9 mouse cellular contexts compared by ENCODE assay signal in genomic region chr11:69087082-69087481, GRCm38 (mm10). TPM values are rescaled to one million over a fixed set of nuclear protein-coding genes. Genes with fewer than 3 reads are reported as not detected.
DNase-seq lines count a peak whose midpoint lies in the region; ATAC-seq and TF ChIP-seq lines count a peak whose summit lies in the region.
"Had no signal": no experiment of that assay in that cellular context is flagged by ENCODE, and none has a peak within 500 bp of the region (broad histone marks: within the 10 kb centered on the region; RNA-seq: fewer than 3 reads in every experiment).

No protein-coding gene starts in this region.

- H3K9me3 ChIP-seq in lung, embryonic 14.5 days (ENCODE audit: low read depth, low read length) = no peaks in the 10 kb centered on the region
- H3K9me3 ChIP-seq in forebrain, embryonic 12.5 days = no peaks in the 10 kb centered on the region
- H3K9me3 ChIP-seq in neural tube, embryonic 15.5 days (replicated peaks) = no peaks in the 10 kb centered on the region

- H3K4me2 ChIP-seq in lung, embryonic 14.5 days = peak overlapping the region; percentile 7; the same call in 1 of the 2 replicates
- H3K4me2 ChIP-seq in forebrain, embryonic 12.5 days = no peak overlapping the region
- no peak overlapping the region for H3K4me2 ChIP-seq in neural tube, embryonic 15.5 days

- WGBS in lung, embryonic 14.5 days = 42% methylated on average over 4 of the region's 4 CpGs
- 42% methylated on average over 4 of the region's 4 CpGs for WGBS in forebrain, embryonic 12.5 days
- 32% methylated on average over 4 of the region's 4 CpGs for WGBS in neural tube, embryonic 15.5 days

- TF ChIP-seq CTCF in gastrocnemius, adult 2 months (IDR thresholded peaks at IDR 0.05) = no peak
- no peak for TF ChIP-seq CTCF in lung, embryonic 14.5 days (IDR thresholded peaks at IDR 0.05; ENCODE audit: low read depth)

- no peak for ATAC-seq in lung, embryonic 14.5 days (ENCODE audit: insufficient read depth)
- ATAC-seq in forebrain, embryonic 12.5 days (ENCODE audit: low FRiP score) = no peak
- ATAC-seq in neural tube, embryonic 15.5 days (ENCODE audit: low FRiP score) = no peak

- intact Hi-C loops in gastrocnemius, adult 2 months (cut with DNase I) = no loop called here
- intact Hi-C loops in gastrocnemius, postnatal 36 days (cut with DNase I) = no loop called here

- peak overlapping the region; percentile 100 for H3K27ac ChIP-seq in gastrocnemius, adult 2 months
- H3K27ac ChIP-seq in lung, embryonic 14.5 days (ENCODE audit: low read depth) = peak overlapping the region; percentile 54; the same call in 1 of the 2 replicates
- H3K27ac ChIP-seq in forebrain, embryonic 12.5 days = peak overlapping the region; percentile 50; the same call in 1 of the 2 replicates
- H3K27ac ChIP-seq in neural tube, embryonic 15.5 days (replicated peaks) = peak overlapping the region; percentile 95; the same call in 1 of the 2 replicates

- no peaks in the 10 kb centered on the region for H3K27me3 ChIP-seq in lung, embryonic 14.5 days (ENCODE audit: insufficient read depth, low read length)
- no peaks in the 10 kb centered on the region for H3K27me3 ChIP-seq in forebrain, embryonic 12.5 days
- H3K27me3 ChIP-seq in neural tube, embryonic 15.5 days (replicated peaks) = no peaks in the 10 kb centered on the region

- no peak overlapping the region for H3K4me3 ChIP-seq in gastrocnemius, adult 2 months
- no peak overlapping the region for H3K4me3 ChIP-seq in lung, embryonic 14.5 days (ENCODE audit: low read depth, low read length)
- no peak overlapping the region; the same call in 1 of the 2 replicates for H3K4me3 ChIP-seq in forebrain, embryonic 12.5 days (replicated peaks)
- H3K4me3 ChIP-seq in neural tube, embryonic 15.5 days (replicated peaks) = no peak overlapping the region

- peak; percentile 15 for DNase-seq in gastrocnemius, adult 2 months
- DNase-seq in gastrocnemius, postnatal 36 days = no peak
- DNase-seq in lung, embryonic 14.5 days = no peak
- DNase-seq in lung, postnatal 4 days = no peak
- no peak for DNase-seq in lung, postnatal 14 days
- no peak for DNase-seq in urinary bladder, postnatal 36 days (ENCODE audit: low spot score in 2 of 2)

- peaks cover 27% of the 10 kb centered on the region for H3K36me3 ChIP-seq in lung, embryonic 14.5 days (ENCODE audit: insufficient read depth)
- peaks cover 21% of the 10 kb centered on the region for H3K36me3 ChIP-seq in forebrain, embryonic 12.5 days (replicated peaks)
- peaks cover 21% of the 10 kb centered on the region for H3K36me3 ChIP-seq in neural tube, embryonic 15.5 days

- peaks cover 8% of the 10 kb centered on the region for H3K4me1 ChIP-seq in lung, embryonic 14.5 days (ENCODE audit: insufficient read depth)
- H3K4me1 ChIP-seq in forebrain, embryonic 12.5 days = peaks cover 22% of the 10 kb centered on the region
- H3K4me1 ChIP-seq in neural tube, embryonic 15.5 days = peaks cover 42% of the 10 kb centered on the region

- no peak overlapping the region for H3K9ac ChIP-seq in lung, embryonic 14.5 days
- H3K9ac ChIP-seq in forebrain, embryonic 12.5 days = peak overlapping the region; percentile 25; the same call in 1 of the 2 replicates
- no peak overlapping the region; the same call in 1 of the 2 replicates for H3K9ac ChIP-seq in neural tube, embryonic 15.5 days (replicated peaks)

RNA-seq across cellular contexts. Expression of gene Vamp2, which starts 1.2 kb away (rescaled TPM):
- 10 to 100 TPM; 38.0 to 42.7 TPM for total RNA-seq in gastrocnemius, adult 2 months (2021)
- 10 to 100 TPM; 26.7 to 38.1 TPM for total RNA-seq in gastrocnemius, postnatal 36 days (2021)
- polyA plus RNA-seq in lung, embryonic 14.5 days (2014; fragmentation: Nextera tagmentation; extraction: Ambion mirVana) = 64.0 and 64.2 TPM in 2 replicates
- polyA plus RNA-seq in forebrain, embryonic 12.5 days (2016; fragmentation: Nextera tagmentation; extraction: Ambion mirVana) = 103 and 121 TPM in 2 replicates
- polyA plus RNA-seq in neural tube, embryonic 15.5 days (2015; fragmentation: Nextera tagmentation; extraction: Ambion mirVana) = 347 and 355 TPM in 2 replicates

RNA-seq across cellular contexts. Expression of gene Per1, which starts 7.9 kb away (rescaled TPM):
- total RNA-seq in gastrocnemius, adult 2 months (2021) = 10 to 100 TPM; 68.2 to 76.8 TPM
- total RNA-seq in gastrocnemius, postnatal 36 days (2021) = 10 to 100 TPM; 60.9 to 89.0 TPM
- polyA plus RNA-seq in lung, embryonic 14.5 days (2014; fragmentation: Nextera tagmentation; extraction: Ambion mirVana) = 15.4 and 23.7 TPM in 2 replicates
- 7.8 and 12.3 TPM in 2 replicates for polyA plus RNA-seq in forebrain, embryonic 12.5 days (2016; fragmentation: Nextera tagmentation; extraction: Ambion mirVana)
- 10.0 and 11.9 TPM in 2 replicates for polyA plus RNA-seq in neural tube, embryonic 15.5 days (2015; fragmentation: Nextera tagmentation; extraction: Ambion mirVana)

RNA-seq across cellular contexts. Expression of gene Tmem107, which starts 16.5 kb away (rescaled TPM):
- 1 to 10 TPM; 3.9 to 5.7 TPM for total RNA-seq in gastrocnemius, adult 2 months (2021)
- total RNA-seq in gastrocnemius, postnatal 36 days (2021) = 1 to 10 TPM; 3.4 TPM
- 51.0 and 54.4 TPM in 2 replicates for polyA plus RNA-seq in lung, embryonic 14.5 days (2014; fragmentation: Nextera tagmentation; extraction: Ambion mirVana)
- 53.4 and 56.9 TPM in 2 replicates for polyA plus RNA-seq in forebrain, embryonic 12.5 days (2016; fragmentation: Nextera tagmentation; extraction: Ambion mirVana)
- polyA plus RNA-seq in neural tube, embryonic 15.5 days (2015; fragmentation: Nextera tagmentation; extraction: Ambion mirVana) = 33.3 and 39.2 TPM in 2 replicates

RNA-seq across cellular contexts. Expression of gene Borcs6, which starts 27.6 kb away (rescaled TPM):
- 10 to 100 TPM; 17.9 to 18.9 TPM for total RNA-seq in gastrocnemius, adult 2 months (2021)
- total RNA-seq in gastrocnemius, postnatal 36 days (2021) = 10 to 100 TPM; 17.4 to 18.8 TPM
- 8.0 and 9.5 TPM in 2 replicates for polyA plus RNA-seq in lung, embryonic 14.5 days (2014; fragmentation: Nextera tagmentation; extraction: Ambion mirVana)
- 7.4 and 11.1 TPM in 2 replicates for polyA plus RNA-seq in forebrain, embryonic 12.5 days (2016; fragmentation: Nextera tagmentation; extraction: Ambion mirVana)
- polyA plus RNA-seq in neural tube, embryonic 15.5 days (2015; fragmentation: Nextera tagmentation; extraction: Ambion mirVana) = 20.6 and 24.0 TPM in 2 replicates

RNA-seq across cellular contexts. Expression of gene Hes7, which starts 33.1 kb away (rescaled TPM):
- total RNA-seq in gastrocnemius, adult 2 months (2021) = not detected
- not detected for total RNA-seq in gastrocnemius, postnatal 36 days (2021)
- 0.57 and 0.68 TPM in 2 replicates for polyA plus RNA-seq in lung, embryonic 14.5 days (2014; fragmentation: Nextera tagmentation; extraction: Ambion mirVana)
- 0.31 and 0.43 TPM in 2 replicates for polyA plus RNA-seq in forebrain, embryonic 12.5 days (2016; fragmentation: Nextera tagmentation; extraction: Ambion mirVana)
- 0.68 and 1.0 TPM in 2 replicates for polyA plus RNA-seq in neural tube, embryonic 15.5 days (2015; fragmentation: Nextera tagmentation; extraction: Ambion mirVana)
- total RNA-seq: granulocyte monocyte progenitor cell, adult 5-6 weeks had no signal

Comparison
In these comparisons a context has a peak if more than half of its experiments do, and no peak if none do; other contexts are left out.
1. H3K27ac ChIP-seq: peak in every context shown above with its lines; median percentile 100 in gastrocnemius, adult 2 months; 95 in neural tube, embryonic 15.5 days; 54 in lung, embryonic 14.5 days; 50 in forebrain, embryonic 12.5 days.